Mouse (Mus musculus) stomach, postnatal 0 days (tissue): Measurements from ENCODE around the gene Hyal2.

ENCODE experiments used
- CTCF ChIP-seq: IDR thresholded peaks from 2 replicates; pipeline ENCODE4 v1.5.1; 2016; ENCODE audit warnings: antibody characterized with exemption, low read depth, mild to moderate bottlenecking, moderate library complexity
- EP300 ChIP-seq: optimal IDR thresholded peaks from 2 replicates; pipeline ENCODE3; 2016; ENCODE audit warnings: antibody characterized with exemption

DNA sequence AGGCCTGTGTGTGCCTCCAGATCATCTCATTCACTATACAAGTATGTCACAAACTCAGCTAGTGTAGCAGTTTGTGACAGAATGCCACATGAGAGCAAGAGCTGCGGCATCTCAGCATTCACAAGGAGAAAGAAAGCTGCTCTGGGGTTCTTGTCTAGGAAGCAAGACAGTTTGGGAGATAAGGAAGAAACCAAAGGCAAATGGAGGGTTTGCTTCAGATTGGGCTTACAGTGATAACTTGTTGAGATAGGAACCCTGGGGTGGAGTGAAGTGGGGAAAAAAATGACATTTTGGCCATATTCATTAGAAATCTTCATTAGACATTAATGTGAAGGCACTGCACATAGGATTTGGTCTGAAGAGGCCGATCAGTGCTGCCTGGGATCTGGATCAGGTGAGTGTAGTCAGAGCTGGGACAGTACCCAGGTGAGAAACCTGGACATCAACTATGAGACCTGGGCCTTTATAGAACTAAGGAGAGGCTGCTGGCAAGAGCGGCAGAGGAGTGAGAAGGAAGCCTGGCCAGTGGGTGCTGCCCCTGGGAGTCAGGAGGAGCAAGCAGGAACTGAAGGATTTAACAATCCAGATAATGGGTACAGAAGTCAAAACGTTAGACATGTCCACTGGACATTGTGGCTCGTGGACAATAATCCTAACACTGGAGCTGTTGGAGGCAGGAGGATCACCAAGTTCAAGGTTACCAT, 14.9 kb upstream of the Hyal2 start:
- no peak for TF ChIP-seq CTCF
- no peak for TF ChIP-seq EP300
